Mouse (Mus musculus): ENCODE results near the gene Sema5a.

- TF ChIP-seq ETS1 (conservative IDR thresholded peaks at IDR 0.05; ENCODE audit: low read depth, low read length), result no peak
- TF ChIP-seq IRF4 (IDR thresholded peaks at IDR 0.05; ENCODE audit: low read depth, low read length), result no peak
- TF ChIP-seq CTCF (conservative IDR thresholded peaks at IDR 0.05 in 1 of 2, IDR thresholded peaks at IDR 0.05 in 1 of 2; ENCODE audit: low read depth in 2 of 2, low read length in 2 of 2), result no peak
- no peak for TF ChIP-seq E2F4 (IDR thresholded peaks at IDR 0.05; ENCODE audit: insufficient replicate concordance, low read depth, low read length)
- TF ChIP-seq UBTF (IDR thresholded peaks at IDR 0.05; ENCODE audit: low read depth, low read length), result no peak
- no peak for TF ChIP-seq NELFE (IDR thresholded peaks at IDR 0.05; ENCODE audit: low read depth, low read length)
- no peak for TF ChIP-seq POLR2AphosphoS2 (IDR thresholded peaks at IDR 0.05; ENCODE audit: low read depth, low read length)
Measured at GRCm38 (mm10) chr15:32233451-32233850, 11.2 kb upstream of the Sema5a start.

Measured in CH12.LX (cell line).